Mouse (Mus musculus) stomach, embryonic 16.5 days (tissue): ENCODE results near the gene Pnrc2. TPM values are rescaled to one million over a fixed set of nuclear protein-coding genes. Genes with fewer than 3 reads are reported as not detected.

Source experiments
- ATAC-seq: fragments of 200-750 bp; cut with Nextera tagmentation; 2 replicates; pipeline ENCODE4 v1.8.0; 2017; ENCODE audit warnings: moderate number of reproducible peaks, moderate TSS enrichment; ENCODE audit not compliant: insufficient read depth, low FRiP score
- H3K27ac ChIP-seq: fragments of 300-500 bp; sonication (generic); 2 replicates; pipeline ENCODE4 v1.5.1; 2014; ENCODE audit warnings: low read length
- H3K27me3 ChIP-seq: fragments of 300-500 bp; sonication (generic); 2 replicates; pipeline ENCODE4 v1.6.1; 2014; ENCODE audit warnings: low read length, control low read depth, mixed read lengths; ENCODE audit not compliant: control insufficient read depth, insufficient read depth
- H3K36me3 ChIP-seq: fragments of 300-500 bp; sonication (generic); 2 replicates; pipeline ENCODE4 v1.6.1; 2014; ENCODE audit warnings: low read length; ENCODE audit not compliant: control insufficient read depth, insufficient read depth
- H3K4me1 ChIP-seq: fragments of 300-500 bp; sonication (generic); 2 replicates; pipeline ENCODE4 v1.6.1; 2014; ENCODE audit warnings: low read length, control low read depth, mixed read lengths; ENCODE audit not compliant: control insufficient read depth, insufficient read depth
- H3K4me2 ChIP-seq: fragments of 300-500 bp; sonication (generic); 2 replicates; pipeline ENCODE4 v1.6.1; 2014; ENCODE audit warnings: low read depth, low read length, mixed read lengths
- H3K4me3 ChIP-seq: fragments of 300-500 bp; sonication (generic); replicated peaks from 2 replicates; pipeline ENCODE4 v1.5.1; 2014; ENCODE audit warnings: mild to moderate bottlenecking, low read length
- H3K9ac ChIP-seq: fragments of 300-500 bp; sonication (generic); 2 replicates; pipeline ENCODE4 v1.6.1; 2014; ENCODE audit warnings: low read length
- H3K9me3 ChIP-seq: fragments of 300-500 bp; sonication (generic); replicated peaks from 2 replicates; pipeline ENCODE4 v1.6.1; 2016; ENCODE audit warnings: low read length, control low read depth; ENCODE audit not compliant: control insufficient read depth
- WGBS: fragments of 180-500 bp; shearing (Covaris S2); extraction: QIAGEN DNeasy Blood & Tissue Kit; methylation state at CpG from one replicate; pipeline ENCODE4 v1.1.7; 2014; 5-methylcytosine and 5-hydroxymethylcytosine counted together
- polyA plus RNA-seq: library from polyadenylated mRNA; unstranded; fragments of >200 nt; fragmentation: Nextera tagmentation; extraction: Ambion mirVana; gene quantifications from 2 replicates; pipeline ENCODE4 v1.2.1, GENCODE M21; 2015

The Pnrc2 gene
- polyA plus RNA-seq = 168 and 169 TPM in 2 replicates

DNA sequence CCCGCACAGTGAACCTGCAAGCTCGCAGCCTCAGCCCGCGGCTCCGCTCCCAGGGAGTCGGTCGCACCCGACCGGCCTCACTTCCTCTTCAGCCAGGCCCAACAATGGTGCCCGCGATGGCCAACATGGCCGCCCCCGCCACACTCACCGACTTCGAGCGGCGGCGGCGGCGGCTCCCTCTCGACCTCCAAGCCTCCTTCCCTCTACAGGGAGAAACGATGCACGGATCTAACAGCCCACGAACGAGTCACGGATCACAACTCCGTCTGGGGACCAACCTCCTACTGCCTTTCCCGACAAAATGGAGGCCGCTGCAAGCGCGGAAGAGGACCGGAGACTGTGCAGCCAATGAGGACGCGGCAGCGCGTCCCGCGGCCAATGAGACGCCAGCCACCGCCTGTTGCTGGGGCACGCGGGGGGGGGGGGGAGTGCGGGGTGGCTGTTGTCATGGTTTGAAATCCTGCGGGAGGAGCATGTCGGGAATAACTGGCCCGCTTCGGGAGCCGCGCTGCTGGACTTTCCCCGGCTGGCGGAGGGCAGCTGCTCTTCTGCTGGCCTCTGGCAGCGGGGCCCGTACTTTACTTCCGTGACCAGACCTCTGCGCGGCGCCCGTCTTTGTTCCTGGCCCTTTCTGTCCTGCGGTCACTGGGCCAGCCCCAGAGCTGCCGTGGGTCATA, at the start of gene Pnrc2:
Gene Pnrc2 (minus strand): TSS at position 325 of the 677 bp plus-strand sequence.
- Histone ChIP-seq H3K4me2 (peak within 1 kb of the TSS; percentile 80), H3K4me3 (peak within 1 kb of the TSS; percentile 60), H3K27me3 (no peaks in the 10 kb centered on the region), H3K9ac (peak within 1 kb of the TSS; percentile 87), H3K9me3 (no peaks in the 10 kb centered on the region), H3K27ac (peak within 1 kb of the TSS; percentile 100), H3K36me3 (peaks cover 7% of the 10 kb centered on the region; the same call in 1 of the 2 replicates), H3K4me1 (peaks cover 47% of the 10 kb centered on the region)
- WGBS = under 1% methylated on average over 58 of the region's 60 CpGs
- ATAC-seq = peak; percentile 94

DNA sequence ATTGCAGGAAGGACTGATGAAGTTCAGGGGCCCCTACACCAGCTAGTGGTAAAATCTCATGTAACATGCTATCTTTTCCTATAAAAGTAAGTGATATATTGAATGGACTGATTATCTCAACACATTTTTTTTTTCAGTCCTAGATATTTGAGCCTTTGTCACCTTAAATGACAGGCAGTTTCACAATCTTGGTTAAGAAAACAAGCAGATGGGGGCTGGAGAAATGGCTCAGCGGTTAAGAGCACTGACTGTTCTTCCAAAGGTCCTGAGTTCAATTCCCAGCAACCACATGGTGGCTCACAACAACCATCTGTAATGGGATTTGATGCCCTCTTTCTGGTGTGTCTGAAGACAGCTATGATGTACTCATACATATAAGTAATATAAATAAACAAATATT, 48.5 kb upstream of the Pnrc2 start:
- Histone ChIP-seq H3K4me2 (peak overlapping the region; percentile 81), H3K9me3 (no peaks in the 10 kb centered on the region), H3K27me3 (no peaks in the 10 kb centered on the region), H3K4me1 (peaks cover 6% of the 10 kb centered on the region), H3K9ac (no peak overlapping the region), H3K4me3 (peak overlapping the region; percentile 80), H3K27ac (peak overlapping the region; percentile 73; the same call in 1 of the 2 replicates), H3K36me3 (peaks cover 3% of the 10 kb centered on the region; the same call in 1 of the 2 replicates)
- 63% methylated on average over 1 of the region's 1 CpGs for WGBS
- ATAC-seq = no peak

DNA sequence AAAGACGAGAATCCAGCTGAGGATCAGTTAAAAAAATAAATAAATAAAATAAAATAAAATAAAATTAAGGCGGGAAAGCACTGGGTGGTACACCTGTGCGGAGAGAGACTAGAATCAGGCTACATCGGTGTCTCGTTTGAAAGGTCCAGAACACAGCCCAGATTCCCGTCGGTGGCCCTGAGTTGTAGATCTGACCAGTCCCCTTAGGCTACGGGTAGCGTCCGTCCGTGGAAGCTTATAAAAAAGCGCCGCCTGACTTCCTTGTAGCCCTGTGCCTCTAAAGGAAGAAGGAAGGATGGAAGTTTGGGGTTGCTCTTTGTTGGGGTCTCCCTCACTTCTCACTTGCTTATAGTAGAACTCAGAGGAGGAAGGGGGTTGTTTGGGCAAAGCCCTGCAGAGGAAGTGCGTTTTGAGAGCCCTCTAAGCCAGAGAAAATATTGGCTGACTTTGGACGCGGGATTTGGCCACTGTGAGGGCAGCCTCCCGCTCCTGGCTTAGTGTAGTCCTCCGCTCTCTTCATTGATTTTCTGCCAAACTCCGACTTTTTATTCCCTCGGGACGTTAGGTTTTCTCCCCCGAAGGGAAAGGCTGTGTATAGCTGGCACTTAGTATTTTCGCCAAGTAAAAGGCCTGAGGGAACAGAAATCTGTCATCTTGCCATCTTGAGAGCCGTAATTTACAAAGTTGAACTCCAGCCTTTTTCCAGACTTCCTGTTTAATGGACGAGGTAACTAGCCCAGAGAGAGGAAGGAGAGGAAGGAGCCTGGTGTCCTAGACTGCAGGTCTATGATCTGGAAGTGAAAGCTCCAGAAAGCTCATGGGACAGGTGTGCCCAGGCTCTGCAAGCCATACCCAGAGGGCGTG, 47.8 kb upstream of the Pnrc2 start:
- 0 out of 2 replicates have a peak, but pooled peaks have one; percentile 4 for ATAC-seq
- 2% methylated on average over 26 of the region's 26 CpGs for WGBS

DNA sequence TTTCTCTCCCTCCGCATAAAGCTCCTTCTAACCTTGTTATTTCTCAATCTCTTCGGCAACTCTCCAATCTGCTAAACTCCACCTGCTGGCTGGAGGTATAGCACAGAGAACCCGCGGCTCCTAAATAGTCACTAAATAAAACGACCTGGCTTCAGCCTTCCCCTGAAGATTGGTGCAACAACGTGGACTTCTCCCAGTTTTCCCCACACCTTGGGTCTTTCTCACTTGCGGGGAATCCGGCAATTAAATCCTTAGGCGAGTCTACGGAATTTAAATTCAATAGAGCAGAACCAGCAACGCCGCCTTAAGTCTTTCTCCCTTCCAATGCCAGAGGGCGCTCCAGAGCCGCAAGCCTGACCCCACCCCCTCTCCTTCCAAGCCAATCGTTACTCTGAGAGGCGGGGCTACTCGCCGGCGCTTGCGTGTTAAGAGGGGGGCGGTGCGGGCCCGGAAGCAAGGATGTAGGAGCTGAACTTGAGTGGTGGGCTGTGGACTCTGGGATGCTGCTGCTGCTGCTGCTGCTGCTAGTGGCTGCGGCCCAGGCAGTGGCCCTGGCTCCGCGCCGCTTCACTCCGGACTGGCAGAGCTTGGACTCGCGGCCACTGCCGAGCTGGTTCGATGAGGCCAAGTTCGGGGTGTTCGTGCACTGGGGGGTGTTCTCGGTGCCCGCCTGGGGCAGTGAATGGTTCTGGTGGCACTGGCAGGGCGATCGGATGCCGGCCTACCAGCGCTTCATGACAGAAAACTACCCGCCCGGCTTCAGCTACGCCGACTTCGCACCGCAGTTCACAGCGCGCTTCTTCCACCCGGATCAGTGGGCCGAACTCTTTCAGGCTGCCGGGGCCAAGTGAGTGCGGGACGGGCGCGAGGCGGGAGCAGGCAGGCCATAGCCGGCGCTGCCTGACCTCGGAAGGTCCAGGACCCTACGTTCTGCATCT, 46.9 kb upstream of the Pnrc2 start, which contains the start of gene Fuca1:
Gene Fuca1 (plus strand): TSS at position 432 of the 938 bp plus-strand sequence.
- peaks cover 3% of the 10 kb centered on the region; the same call in 1 of the 2 replicates for H3K36me3 ChIP-seq
- peak within 1 kb of the TSS; percentile 81 for H3K4me2 ChIP-seq
- 1% methylated on average over 60 of the region's 60 CpGs for WGBS
- peak within 1 kb of the TSS; percentile 79 for H3K9ac ChIP-seq
- no peaks in the 10 kb centered on the region for H3K27me3 ChIP-seq
- peak within 1 kb of the TSS; percentile 73 for H3K27ac ChIP-seq
- ATAC-seq = peak; percentile 92
- H3K4me3 ChIP-seq = peak within 1 kb of the TSS; percentile 80
- H3K4me1 ChIP-seq = peaks cover 6% of the 10 kb centered on the region
- no peaks in the 10 kb centered on the region for H3K9me3 ChIP-seq

More for the DNA sequence above, 47.8 kb upstream of the Pnrc2 start:
- no peaks in the 10 kb centered on the region for H3K27me3 ChIP-seq
- peak overlapping the region; percentile 79 for H3K9ac ChIP-seq
- H3K4me1 ChIP-seq = peaks cover 6% of the 10 kb centered on the region
- peak overlapping the region; percentile 81 for H3K4me2 ChIP-seq
- peaks cover 3% of the 10 kb centered on the region; the same call in 1 of the 2 replicates for H3K36me3 ChIP-seq
- peak overlapping the region; percentile 73 for H3K27ac ChIP-seq
- H3K9me3 ChIP-seq = no peaks in the 10 kb centered on the region
- H3K4me3 ChIP-seq = peak overlapping the region; percentile 80

DNA sequence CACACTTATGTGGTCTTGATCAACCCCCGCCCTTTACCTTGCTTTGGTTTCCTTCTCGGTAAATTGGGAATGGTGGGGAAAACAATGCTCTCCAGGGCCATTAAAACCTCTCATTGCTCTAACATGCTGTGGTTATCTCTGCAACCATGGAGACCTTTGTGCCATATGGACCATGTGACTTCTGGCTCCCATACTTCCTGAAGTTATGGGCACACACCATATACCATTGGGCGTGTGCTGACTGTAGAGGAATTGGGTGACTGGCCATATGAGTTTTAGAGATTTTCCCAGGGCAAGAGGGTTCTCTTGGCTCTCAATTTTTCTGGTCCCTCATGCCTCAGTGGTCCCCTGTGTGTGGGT, 45.6 kb upstream of the Pnrc2 start:
- 0 out of 2 replicates have a peak overlapping the region, but pooled peaks have one; percentile 16 for H3K27ac ChIP-seq
- H3K4me2 ChIP-seq = no peak overlapping the region
- 86% methylated on average over 3 of the region's 3 CpGs for WGBS
- no peak overlapping the region for H3K4me3 ChIP-seq
- H3K9ac ChIP-seq = no peak overlapping the region
- no peaks in the 10 kb centered on the region for H3K9me3 ChIP-seq
- ATAC-seq = no peak
- peaks cover 6% of the 10 kb centered on the region for H3K4me1 ChIP-seq
- no peaks in the 10 kb centered on the region for H3K27me3 ChIP-seq
- H3K36me3 ChIP-seq = peaks cover 3% of the 10 kb centered on the region; the same call in 1 of the 2 replicates

DNA sequence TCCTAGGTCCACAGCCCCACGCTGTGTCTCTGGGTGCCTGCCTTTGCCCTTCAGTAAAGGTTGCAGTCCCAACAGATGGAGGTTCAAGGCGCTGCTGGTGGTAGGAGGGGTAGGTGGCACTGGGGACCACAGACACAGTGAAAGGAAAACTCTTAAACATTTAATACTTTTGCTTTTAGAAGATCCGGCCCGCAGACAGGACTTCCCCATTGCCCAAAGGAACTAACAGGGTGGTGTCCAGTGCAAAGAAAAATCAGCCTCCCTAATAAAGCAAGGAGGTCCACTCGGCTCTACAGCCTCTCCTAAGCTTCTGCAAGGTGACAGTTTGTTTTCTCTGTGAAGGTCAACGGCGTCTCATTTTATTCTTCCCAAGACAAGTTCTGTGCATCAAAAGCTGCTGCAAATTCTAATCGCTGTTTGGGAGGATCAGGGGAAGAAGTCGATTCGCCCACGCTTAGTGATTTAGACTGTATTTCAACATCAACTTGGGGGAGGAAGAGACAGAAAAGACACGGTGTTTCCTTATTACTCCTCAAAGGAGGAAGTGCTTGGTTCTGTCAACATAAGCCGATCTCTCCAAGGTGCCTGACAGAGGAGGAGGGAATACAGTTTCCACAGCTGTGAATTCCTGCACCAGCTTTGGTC, 45.1 kb upstream of the Pnrc2 start:
- no peaks in the 10 kb centered on the region for H3K9me3 ChIP-seq
- no peak overlapping the region for H3K4me2 ChIP-seq
- no peak overlapping the region for H3K27ac ChIP-seq
- no peaks in the 10 kb centered on the region for H3K27me3 ChIP-seq
- H3K36me3 ChIP-seq = peaks cover 3% of the 10 kb centered on the region; the same call in 1 of the 2 replicates
- WGBS = 75% methylated on average over 13 of the region's 13 CpGs
- no peak for ATAC-seq
- H3K4me3 ChIP-seq = no peak overlapping the region
- peaks cover 6% of the 10 kb centered on the region for H3K4me1 ChIP-seq
- no peak overlapping the region for H3K9ac ChIP-seq

DNA sequence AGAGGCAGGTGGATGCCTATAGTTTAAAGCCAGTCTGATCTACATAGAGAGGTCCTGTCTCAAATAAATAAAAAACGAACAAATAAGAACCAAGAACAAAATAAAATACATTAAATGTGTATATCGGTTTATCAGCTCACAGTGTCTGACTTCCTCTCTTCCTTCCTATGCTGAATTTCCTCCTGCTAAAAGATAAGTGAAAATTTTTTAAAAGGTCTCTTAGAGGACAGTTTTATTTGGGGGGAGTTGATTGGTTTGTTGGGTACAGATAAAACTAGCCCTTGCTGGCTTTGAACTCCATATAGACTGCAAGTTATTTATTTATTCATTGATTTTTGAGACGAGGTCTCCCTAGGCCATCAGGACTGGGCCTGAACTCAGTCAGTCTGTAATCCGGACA, 39.8 kb upstream of the Pnrc2 start:
- no peak overlapping the region for H3K27ac ChIP-seq
- no peaks in the 10 kb centered on the region for H3K9me3 ChIP-seq
- WGBS = 59% methylated on average over 4 of the region's 4 CpGs

DNA sequence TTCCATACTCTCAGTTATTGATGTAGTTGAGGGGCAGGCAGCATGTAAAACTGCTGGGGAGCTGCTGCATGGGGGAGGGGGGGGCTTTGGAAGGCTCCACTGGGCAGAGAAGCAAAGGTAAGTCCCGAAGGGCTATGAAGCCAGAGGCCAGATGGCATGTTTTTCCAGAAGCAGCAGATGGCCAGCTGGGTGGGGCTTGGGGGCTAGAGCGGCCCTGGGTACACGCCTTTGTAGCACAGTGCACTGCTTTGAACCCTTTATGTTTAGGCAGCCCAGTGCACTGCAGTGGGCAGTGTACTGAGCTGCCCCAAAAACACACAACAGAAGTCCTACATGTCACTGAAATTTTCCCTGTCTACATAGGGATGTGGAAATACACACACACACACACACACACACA, 39.2 kb upstream of the Pnrc2 start:
- ATAC-seq = no peak

More for the DNA sequence above, 39.8 kb upstream of the Pnrc2 start:
- Histone ChIP-seq H3K27me3 (no peaks in the 10 kb centered on the region), H3K4me1 (peaks cover 3% of the 10 kb centered on the region; the same call in 1 of the 2 replicates), H3K4me2 (no peak overlapping the region), H3K4me3 (no peak overlapping the region), H3K36me3 (no peaks in the 10 kb centered on the region), H3K9ac (no peak overlapping the region)
- ATAC-seq = no peak

More for the DNA sequence above, 39.2 kb upstream of the Pnrc2 start:
- H3K9ac ChIP-seq = no peak overlapping the region
- H3K27me3 ChIP-seq = no peaks in the 10 kb centered on the region
- no peak overlapping the region for H3K4me3 ChIP-seq
- no peaks in the 10 kb centered on the region for H3K36me3 ChIP-seq
- WGBS = 32% methylated on average over 3 of the region's 3 CpGs
- peaks cover 3% of the 10 kb centered on the region; the same call in 1 of the 2 replicates for H3K4me1 ChIP-seq
- no peak overlapping the region for H3K27ac ChIP-seq
- H3K9me3 ChIP-seq = no peaks in the 10 kb centered on the region
- no peak overlapping the region for H3K4me2 ChIP-seq
